Mouse (Mus musculus) cortical plate, adult 2 months (tissue): Measurements from ENCODE around the gene Kcnh7. TPM values are rescaled to one million over a fixed set of nuclear protein-coding genes. Genes with fewer than 3 reads are reported as not detected.
"Not testable (repeated sequence)": the region's sequence is repeated elsewhere in the genome, so short reads cannot be mapped to it uniquely, and the experiment has no call there.

ENCODE experiments used
- H3K27ac ChIP-seq: fragments of 200-500 bp; 2 replicates; pipeline ENCODE4 v1.5.1; 2012; ENCODE audit warnings: low read length, control low read depth, inconsistent platforms; ENCODE audit not compliant: insufficient read depth
- H3K4me1 ChIP-seq: fragments of 200-500 bp; 2 replicates; pipeline ENCODE4 v1.6.1; 2011; ENCODE audit warnings: low read length; ENCODE audit not compliant: control insufficient read depth, insufficient read depth
- H3K4me3 ChIP-seq: fragments of 200-500 bp; 2 replicates; pipeline ENCODE4 v1.5.1; 2011; ENCODE audit warnings: mild to moderate bottlenecking, low read length, control low read depth; ENCODE audit not compliant: insufficient read depth
- CTCF ChIP-seq: fragments of 200-500 bp; IDR thresholded peaks from 2 replicates; pipeline ENCODE4 v1.5.1; 2011; ENCODE audit warnings: mild to moderate bottlenecking, control low read depth, low read length; ENCODE audit not compliant: insufficient read depth; ENCODE audit errors: extremely low read depth
- POLR2A ChIP-seq: fragments of 200-500 bp; IDR thresholded peaks from 2 replicates; pipeline ENCODE4 v1.6.1; 2011; ENCODE audit warnings: mild to moderate bottlenecking, low read length, control low read depth; ENCODE audit not compliant: insufficient read depth; ENCODE audit errors: extremely low read depth
- polyA plus RNA-seq: library from polyadenylated mRNA; depleted of rRNA; stranded (reverse); fragments of >200 nt; gene quantifications from 2 replicates; pipeline ENCODE4 v1.2.3, GENCODE M21; 2012

The Kcnh7 gene
- polyA plus RNA-seq, 1 experiment = 26.9 TPM

- Histone ChIP-seq H3K4me1 (no peaks in the 10 kb centered on the region; the same call in 1 of the 2 replicates), H3K27ac (no peak overlapping the region), H3K4me3 (no peak overlapping the region)
- TF ChIP-seq POLR2A (no peak), CTCF (no peak)
Observed at GRCm38 (mm10) chr2:62746256-62746655, 437.8 kb downstream of the Kcnh7 start.

GRCm38 (mm10) chr2:62743098-62743497 is 441.0 kb downstream of the Kcnh7 start:
- H3K4me3 ChIP-seq = no peak overlapping the region
- no peak overlapping the region for H3K27ac ChIP-seq
- no peaks in the 10 kb centered on the region; the same call in 1 of the 2 replicates for H3K4me1 ChIP-seq
- TF ChIP-seq POLR2A (no peak), CTCF (no peak)

- no peak overlapping the region for H3K4me3 ChIP-seq
- no peak for TF ChIP-seq CTCF
- TF ChIP-seq POLR2A = no peak
- H3K27ac ChIP-seq = no peak overlapping the region
- H3K4me1 ChIP-seq = no peaks in the 10 kb centered on the region; the same call in 1 of the 2 replicates
Observed at GRCm38 (mm10) chr2:62730671-62731070, 453.4 kb downstream of the Kcnh7 start.

GRCm38 (mm10) chr2:62727732-62728131 is 456.4 kb downstream of the Kcnh7 start:
- TF ChIP-seq POLR2A (no peak), CTCF (no peak)
- Histone ChIP-seq H3K4me3 (no peak overlapping the region), H3K4me1 (no peaks in the 10 kb centered on the region), H3K27ac (no peak overlapping the region)

GRCm38 (mm10) chr2:62725946-62726345 is 458.1 kb downstream of the Kcnh7 start:
- Histone ChIP-seq H3K4me3 (no peak overlapping the region), H3K27ac (no peak overlapping the region), H3K4me1 (no peaks in the 10 kb centered on the region)
- TF ChIP-seq POLR2A (no peak), CTCF (no peak)

GRCm38 (mm10) chr2:62718411-62718810 is 465.7 kb downstream of the Kcnh7 start:
- TF ChIP-seq CTCF = no peak
- TF ChIP-seq POLR2A = no peak
- no peak overlapping the region for H3K4me3 ChIP-seq
- H3K4me1 ChIP-seq = peaks cover 3% of the 10 kb centered on the region; the same call in 1 of the 2 replicates
- no peak overlapping the region for H3K27ac ChIP-seq

GRCm38 (mm10) chr2:62717270-62717669 is 466.8 kb downstream of the Kcnh7 start:
- H3K27ac ChIP-seq = no peak overlapping the region
- H3K4me3 ChIP-seq = no peak overlapping the region
- TF ChIP-seq CTCF = no peak
- TF ChIP-seq POLR2A = no peak
- peaks cover 3% of the 10 kb centered on the region; the same call in 1 of the 2 replicates for H3K4me1 ChIP-seq

GRCm38 (mm10) chr2:62715260-62715659 is 468.8 kb downstream of the Kcnh7 start:
- H3K4me3 ChIP-seq = no peak overlapping the region

GRCm38 (mm10) chr2:62714362-62714761 is 469.7 kb downstream of the Kcnh7 start:
- not testable (repeated sequence) for H3K4me3 ChIP-seq, H3K4me1 ChIP-seq, H3K27ac ChIP-seq

More at GRCm38 (mm10) chr2:62715260-62715659, 468.8 kb downstream of the Kcnh7 start:
- TF ChIP-seq POLR2A (no peak), CTCF (no peak)
- Histone ChIP-seq H3K27ac (no peak overlapping the region), H3K4me1 (peaks cover 3% of the 10 kb centered on the region; the same call in 1 of the 2 replicates)

GRCm38 (mm10) chr2:62709633-62710032 is 474.5 kb downstream of the Kcnh7 start:
- peaks cover 2% of the 10 kb centered on the region; the same call in 1 of the 2 replicates for H3K4me1 ChIP-seq
- no peak overlapping the region for H3K4me3 ChIP-seq
- TF ChIP-seq POLR2A (no peak), CTCF (no peak)
- no peak overlapping the region for H3K27ac ChIP-seq

GRCm38 (mm10) chr2:62706313-62706712 is 477.8 kb downstream of the Kcnh7 start:
- peaks cover 2% of the 10 kb centered on the region; the same call in 1 of the 2 replicates for H3K4me1 ChIP-seq
- H3K4me3 ChIP-seq = no peak overlapping the region
- TF ChIP-seq POLR2A = no peak
- TF ChIP-seq CTCF = no peak
- H3K27ac ChIP-seq = no peak overlapping the region
